Mouse (Mus musculus): ENCODE measurements around the gene Gm37240. TPM values are rescaled to one million over a fixed set of nuclear protein-coding genes. Genes with fewer than 3 reads are reported as not detected.
"Not testable (repeated sequence)": the region's sequence is repeated elsewhere in the genome, so short reads cannot be mapped to it uniquely, and the experiment has no call there.

The Gm37240 gene
- total RNA-seq, 2 experiments from 2014 or later = 38.8 to 39.2 TPM

- DNase-seq (ENCODE audit: low spot score) = not testable (repeated sequence)
- intact Hi-C loops (cut with DNase I) = loop anchor here (1.0 to 10.0 kb wide), 3 partner anchors 190 to 365 kb away; no protein-coding TSS in a partner anchor
Measured at GRCm38 (mm10) chr3:84542450-84542849, 1344.9 kb downstream of the Gm37240 start.

GRCm38 (mm10) chr3:84541881-84542280 is 1345.4 kb downstream of the Gm37240 start:
- no peak for DNase-seq (ENCODE audit: low spot score)
- intact Hi-C loops (cut with DNase I) = loop anchor here (1.0 to 10.0 kb wide), 4 partner anchors 190 to 365 kb away; no protein-coding TSS in a partner anchor

- DNase-seq (ENCODE audit: low spot score) = no peak
- intact Hi-C loops (cut with DNase I) = loop anchor here (2.0 to 10.0 kb wide), 3 partner anchors 196 to 363 kb away; no protein-coding TSS in a partner anchor
Measured at GRCm38 (mm10) chr3:84540640-84541039, 1346.7 kb downstream of the Gm37240 start.

DNA sequence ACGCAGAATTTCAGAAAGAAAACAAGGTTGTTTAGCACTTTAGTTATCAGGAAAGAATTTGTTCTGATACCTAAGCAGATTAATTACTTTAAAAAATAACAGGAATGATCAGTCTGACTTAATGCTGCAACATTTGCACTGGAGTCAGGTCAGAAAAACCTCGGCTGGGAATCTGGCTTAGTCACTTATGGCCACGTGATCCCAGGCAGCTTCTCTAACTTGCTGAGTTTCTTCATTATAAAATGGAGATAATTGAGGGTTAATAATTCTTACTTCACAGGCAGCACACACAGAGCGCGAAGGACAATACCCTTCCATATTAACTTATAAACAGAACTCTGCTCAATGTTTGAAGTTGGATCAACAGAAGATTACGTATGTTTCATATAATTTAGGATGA is 1350.3 kb downstream of the Gm37240 start:
- intact Hi-C loops (cut with DNase I) = no loop called here
- DNase-seq (ENCODE audit: low spot score) = no peak

DNA sequence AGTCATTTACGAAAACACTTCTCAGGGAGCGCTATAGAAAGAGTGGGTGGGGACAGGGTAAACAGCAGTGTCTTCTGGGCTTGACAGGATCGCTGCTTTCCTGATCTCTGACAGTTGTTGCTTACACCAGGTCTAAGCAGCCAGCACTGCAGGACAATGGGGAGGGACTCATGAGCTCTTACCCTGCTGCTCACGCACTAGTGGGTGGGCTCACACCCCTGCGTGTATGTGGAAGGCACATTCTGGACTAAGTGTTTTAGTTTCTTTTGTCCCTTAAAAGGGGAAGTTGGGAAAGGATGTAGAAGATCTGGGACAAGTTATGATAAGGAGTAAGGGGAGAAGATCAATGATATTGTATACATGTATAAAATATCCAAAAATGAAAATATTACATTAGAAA is 1354.1 kb downstream of the Gm37240 start:
- DNase-seq (ENCODE audit: low spot score) = no peak
- intact Hi-C loops (cut with DNase I) = no loop called here

DNA sequence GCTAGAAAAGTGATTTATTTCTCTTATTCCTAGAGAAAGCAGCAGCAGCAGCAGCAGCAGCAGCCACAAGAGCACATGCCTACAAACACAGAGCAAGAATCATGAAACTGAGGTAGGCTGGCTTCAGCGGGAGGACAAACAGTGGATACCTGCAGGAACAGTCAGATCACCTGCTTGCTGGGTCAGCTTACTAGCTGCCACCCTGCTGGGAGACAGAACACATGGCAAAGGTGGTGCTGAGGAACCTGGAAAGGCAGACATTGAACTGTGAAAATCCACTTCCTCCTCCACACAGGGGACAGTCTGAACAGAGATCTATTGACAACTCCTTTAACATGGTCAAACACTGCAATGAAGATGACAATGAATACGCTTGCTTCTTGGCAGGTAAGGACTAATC is 1358.3 kb downstream of the Gm37240 start:
- intact Hi-C loops (cut with DNase I) = no loop called here
- DNase-seq (ENCODE audit: low spot score) = no peak

DNA sequence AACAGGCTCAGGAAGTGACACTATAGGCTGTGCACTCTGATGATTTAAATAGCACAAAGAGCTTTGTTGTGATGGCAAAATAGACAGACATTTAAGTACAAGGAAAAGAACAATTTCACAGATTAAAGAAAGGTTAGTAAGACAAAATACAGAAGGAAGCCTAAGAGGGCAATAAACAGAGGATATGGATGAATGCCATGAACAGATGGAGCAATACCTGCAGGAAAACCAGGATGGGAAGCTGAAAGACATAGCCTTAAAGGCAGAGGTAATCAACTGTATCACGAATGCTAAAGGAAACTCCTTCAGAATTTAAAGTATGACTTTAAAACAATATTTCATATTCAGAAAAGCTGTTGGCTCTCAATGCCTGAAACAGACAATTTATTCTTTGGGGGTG is 1362.4 kb downstream of the Gm37240 start:
- intact Hi-C loops (cut with DNase I) = no loop called here
- DNase-seq (ENCODE audit: low spot score) = no peak

- intact Hi-C loops (cut with DNase I) = no loop called here
Measured at GRCm38 (mm10) chr3:84516163-84516562, 1371.2 kb downstream of the Gm37240 start.

DNA sequence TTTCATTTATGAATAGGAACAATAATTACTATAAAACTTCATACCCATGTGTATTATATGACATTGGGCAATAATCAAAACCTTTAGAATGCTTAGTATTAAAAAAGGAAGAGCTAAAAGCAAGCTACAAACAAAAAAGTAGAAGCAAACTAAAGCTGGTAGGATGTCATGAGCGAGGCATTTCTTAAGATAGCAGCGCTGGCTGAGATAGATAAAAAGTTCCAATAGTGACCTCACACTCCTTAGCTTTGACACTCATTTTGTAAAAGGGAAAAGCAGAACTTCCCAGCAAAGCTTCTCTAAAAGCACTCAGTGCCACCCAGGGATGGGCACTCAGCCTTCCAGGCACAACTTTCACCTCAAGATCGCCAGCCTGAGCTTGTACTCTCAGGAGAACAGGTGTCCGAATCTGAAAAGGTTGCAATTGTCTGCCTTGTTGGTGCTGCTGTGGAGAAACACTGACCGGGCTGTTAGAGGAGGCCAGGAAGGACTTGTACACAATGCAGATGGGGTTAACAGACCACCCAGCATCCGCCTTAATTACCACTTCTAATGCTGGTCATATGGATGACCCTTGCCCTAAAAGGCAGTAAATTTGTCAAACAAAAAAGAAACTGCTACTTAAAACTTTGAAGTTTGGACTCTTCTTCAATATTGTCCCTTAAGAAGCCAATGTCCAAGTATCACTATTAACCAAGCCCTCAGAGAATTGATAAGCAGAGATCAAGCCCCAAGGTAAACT is 1374.4 kb downstream of the Gm37240 start:
- no peak for DNase-seq (ENCODE audit: low spot score)
- intact Hi-C loops (cut with DNase I) = no loop called here

More at GRCm38 (mm10) chr3:84516163-84516562, 1371.2 kb downstream of the Gm37240 start:
- DNase-seq (ENCODE audit: low spot score) = no peak

GRCm38 (mm10) chr3:84505193-84505592 is 1382.1 kb downstream of the Gm37240 start:
- DNase-seq (ENCODE audit: low spot score) = no peak
- intact Hi-C loops (cut with DNase I) = no loop called here

GRCm38 (mm10) chr3:84504291-84504690 is 1383.0 kb downstream of the Gm37240 start:
- intact Hi-C loops (cut with DNase I) = no loop called here
- DNase-seq (ENCODE audit: low spot score) = no peak

- DNase-seq (ENCODE audit: low spot score) = no peak
- intact Hi-C loops (cut with DNase I) = no loop called here
Measured at GRCm38 (mm10) chr3:84502101-84502500, 1385.2 kb downstream of the Gm37240 start.

- intact Hi-C loops (cut with DNase I) = no loop called here
- no peak for DNase-seq (ENCODE audit: low spot score)
Measured at GRCm38 (mm10) chr3:84500491-84500890, 1386.8 kb downstream of the Gm37240 start.

DNA sequence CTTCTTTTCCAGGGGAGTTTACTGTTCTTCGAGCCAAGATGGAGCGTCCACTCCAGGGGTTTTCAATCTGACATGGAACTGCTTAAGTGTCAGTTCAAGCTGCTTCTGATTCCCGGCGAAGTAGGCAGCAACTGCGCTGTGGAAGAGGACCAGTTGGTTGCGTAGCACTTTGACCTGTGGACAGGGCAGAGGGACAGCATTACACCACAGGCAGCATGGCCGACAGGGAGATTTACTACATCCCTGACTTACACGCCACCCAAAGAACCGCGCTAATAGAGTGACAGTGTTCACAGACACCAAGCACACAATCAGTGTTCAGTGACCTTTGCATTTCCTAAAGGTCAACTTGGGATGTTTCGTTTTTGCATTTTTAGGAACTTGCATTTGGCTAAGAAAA is 1389.6 kb downstream of the Gm37240 start:
- DNase-seq (ENCODE audit: low spot score) = no peak
- intact Hi-C loops (cut with DNase I) = no loop called here

DNA sequence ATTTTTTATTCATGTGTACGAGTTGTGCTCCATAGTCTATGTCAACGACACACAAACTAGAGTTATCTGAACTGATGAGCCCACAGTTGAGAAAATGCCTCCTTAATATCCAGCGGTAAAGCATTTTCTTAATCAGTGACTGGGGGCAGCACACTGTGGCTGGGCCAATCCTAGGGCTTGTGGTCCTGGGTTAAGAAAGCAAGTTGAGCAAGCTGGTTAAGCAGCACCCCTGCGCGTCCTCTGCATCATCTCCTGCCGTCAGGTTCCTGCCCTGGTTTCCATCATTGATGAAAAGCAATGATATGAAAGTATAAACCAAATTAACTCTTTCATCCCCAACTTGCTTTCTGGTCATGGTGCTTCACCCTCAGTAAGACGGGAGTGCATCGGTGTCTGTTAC is 1394.7 kb downstream of the Gm37240 start:
- no peak for DNase-seq (ENCODE audit: low spot score)
- intact Hi-C loops (cut with DNase I) = no loop called here

DNA sequence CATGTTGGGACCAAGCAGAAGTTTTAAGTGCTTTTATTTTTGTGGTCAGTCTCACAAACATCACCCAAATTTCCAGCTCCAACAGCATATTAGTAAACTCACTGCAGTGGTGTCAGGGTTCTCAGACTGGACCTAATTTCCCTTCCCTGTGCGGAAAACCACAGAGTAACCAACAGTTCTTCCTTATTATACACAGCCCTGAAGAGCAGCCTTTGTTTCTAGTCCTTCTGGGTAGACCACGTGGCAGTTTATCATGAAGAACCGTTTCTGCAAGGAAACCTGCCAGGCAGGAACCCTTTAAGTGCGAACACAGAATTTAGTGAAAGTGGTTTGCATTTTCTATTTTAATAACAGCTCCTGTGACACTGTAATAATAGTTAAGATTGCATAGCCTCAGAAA is 1395.2 kb downstream of the Gm37240 start:
- no peak for DNase-seq (ENCODE audit: low spot score)
- intact Hi-C loops (cut with DNase I) = no loop called here

- DNase-seq (ENCODE audit: low spot score) = no peak
- intact Hi-C loops (cut with DNase I) = no loop called here
Measured at GRCm38 (mm10) chr3:84488716-84489115, 1398.6 kb downstream of the Gm37240 start.

- DNase-seq (ENCODE audit: low spot score) = no peak
- intact Hi-C loops (cut with DNase I) = no loop called here
Measured at GRCm38 (mm10) chr3:84484891-84485290, 1402.4 kb downstream of the Gm37240 start.

DNA sequence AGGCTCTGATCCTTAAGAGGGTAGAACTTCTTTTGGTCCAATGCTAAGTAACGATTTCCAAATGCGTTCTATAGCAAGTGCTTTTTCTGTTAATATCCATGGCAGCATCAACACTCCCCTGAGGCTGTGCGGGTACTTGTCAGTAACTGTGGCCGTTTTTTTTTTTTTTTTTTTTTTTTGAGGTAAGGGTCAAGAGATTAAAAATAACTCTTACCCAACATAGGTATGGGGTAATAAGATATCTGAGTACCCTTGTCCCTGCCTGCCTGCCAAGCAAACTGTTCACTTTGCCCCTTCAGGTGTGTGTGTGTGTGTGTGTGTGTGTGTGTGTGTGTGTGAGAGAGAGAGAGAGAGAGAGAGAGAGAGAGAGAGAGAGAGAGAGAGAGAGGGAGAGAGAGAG is 1403.0 kb downstream of the Gm37240 start:
- DNase-seq (ENCODE audit: low spot score) = no peak
- intact Hi-C loops (cut with DNase I) = no loop called here

DNA sequence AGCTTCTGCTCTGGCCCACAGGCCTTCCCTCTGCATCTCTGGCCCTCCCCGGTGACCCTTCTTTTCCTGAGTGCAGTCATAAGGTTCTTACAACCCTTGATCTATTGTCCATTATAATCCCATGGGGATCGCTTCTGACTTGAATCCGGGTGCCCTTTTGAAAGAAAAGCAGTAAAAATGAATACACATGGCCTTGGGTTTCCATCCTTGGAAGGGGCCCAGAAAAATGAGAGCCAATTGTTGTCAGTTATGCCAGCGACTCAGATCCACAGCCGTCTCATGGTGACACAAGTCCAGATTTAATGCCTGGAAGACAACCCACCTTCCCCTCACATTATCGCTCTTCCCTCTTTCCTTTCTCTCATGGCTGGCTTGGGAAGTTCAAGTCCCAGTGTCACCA is 1405.2 kb downstream of the Gm37240 start:
- intact Hi-C loops (cut with DNase I) = no loop called here

GRCm38 (mm10) chr3:84481104-84481503 is 1406.2 kb downstream of the Gm37240 start:
- DNase-seq (ENCODE audit: low spot score) = no peak
- intact Hi-C loops (cut with DNase I) = no loop called here

More for the DNA sequence above, 1405.2 kb downstream of the Gm37240 start:
- DNase-seq (ENCODE audit: low spot score) = no peak
